Mouse (Mus musculus) bone marrow, adult 2 months (tissue): Measurements from ENCODE around the gene Dlg2. TPM values are rescaled to one million over a fixed set of nuclear protein-coding genes. Genes with fewer than 3 reads are reported as not detected.

Experiments used
- H3K27ac ChIP-seq: fragments of 200-500 bp; 2 replicates; pipeline ENCODE4 v1.5.1; 2012; ENCODE audit warnings: low read depth, mild to moderate bottlenecking, control low read depth, inconsistent platforms, low read length; ENCODE audit not compliant: control insufficient read depth, poor library complexity, insufficient read depth
- H3K4me1 ChIP-seq: fragments of 200-500 bp; 2 replicates; pipeline ENCODE4 v1.6.1; 2011; ENCODE audit warnings: low read length; ENCODE audit not compliant: control insufficient read depth, insufficient read depth
- H3K4me3 ChIP-seq: fragments of 200-500 bp; replicated peaks from 2 replicates; pipeline ENCODE3; 2011; ENCODE audit warnings: mild to moderate bottlenecking, low read depth, low read length, control low read depth; ENCODE audit not compliant: control insufficient read depth
- CTCF ChIP-seq: fragments of 200-500 bp; IDR thresholded peaks from 2 replicates; pipeline ENCODE4 v1.5.1; 2011; ENCODE audit warnings: low read length, control low read depth; ENCODE audit not compliant: control insufficient read depth, insufficient read depth
- POLR2A ChIP-seq: fragments of 200-500 bp; IDR thresholded peaks from 2 replicates; pipeline ENCODE4 v1.6.1; 2011; ENCODE audit warnings: low read depth, mild to moderate bottlenecking, control low read depth, low read length, borderline replicate concordance; ENCODE audit not compliant: control insufficient read depth
- WGBS: fragments of 180-500 bp; shearing (Covaris S2); methylation state at CpG from one replicate; pipeline ENCODE4 v1.1.7; 2018; 5-methylcytosine and 5-hydroxymethylcytosine counted together
- polyA plus RNA-seq: library from polyadenylated mRNA; stranded (reverse); fragments of >200 nt; gene quantifications from 2 replicates; pipeline ENCODE4 v1.2.4, GENCODE M21; 2011; ENCODE audit warnings: low replicate concordance; ENCODE audit not compliant: missing spikeins, insufficient read depth, insufficient read length

The Dlg2 gene
- polyA plus RNA-seq, 1 experiment, result 11.7 TPM

GRCm38 (mm10) chr7:91876831-91877230 is 1400.4 kb downstream of the Dlg2 start:
- 74% methylated on average over 1 of the region's 1 CpGs for WGBS
- Histone ChIP-seq H3K4me3 (no peak overlapping the region), H3K27ac (no peak overlapping the region), H3K4me1 (no peaks in the 10 kb centered on the region)
- TF ChIP-seq POLR2A, result no peak
- TF ChIP-seq CTCF, result no peak

DNA sequence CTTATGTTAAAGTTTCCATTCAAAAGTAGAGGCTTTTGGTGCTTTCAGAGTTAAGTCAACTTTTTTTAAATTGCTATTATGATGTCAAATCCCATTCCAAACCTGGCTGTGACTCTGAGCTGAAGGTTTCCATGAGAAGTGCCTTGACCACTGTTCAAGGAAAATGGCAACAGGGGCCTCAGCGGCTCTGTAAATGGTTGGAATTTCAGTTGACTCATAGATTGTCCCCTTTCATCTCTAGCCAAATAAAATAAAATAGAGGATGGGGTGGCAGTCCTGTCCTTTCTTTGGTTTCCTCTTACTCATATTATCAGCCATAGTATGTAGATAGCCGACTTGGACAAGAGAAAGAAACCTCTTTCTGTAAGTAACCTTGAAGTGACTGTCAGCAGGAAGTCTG is 1401.3 kb downstream of the Dlg2 start:
- 69% methylated on average over 2 of the region's 2 CpGs for WGBS
- TF ChIP-seq CTCF (no peak), POLR2A (no peak)
- no peak overlapping the region for H3K27ac ChIP-seq
- no peaks in the 10 kb centered on the region for H3K4me1 ChIP-seq
- H3K4me3 ChIP-seq, result no peak overlapping the region

DNA sequence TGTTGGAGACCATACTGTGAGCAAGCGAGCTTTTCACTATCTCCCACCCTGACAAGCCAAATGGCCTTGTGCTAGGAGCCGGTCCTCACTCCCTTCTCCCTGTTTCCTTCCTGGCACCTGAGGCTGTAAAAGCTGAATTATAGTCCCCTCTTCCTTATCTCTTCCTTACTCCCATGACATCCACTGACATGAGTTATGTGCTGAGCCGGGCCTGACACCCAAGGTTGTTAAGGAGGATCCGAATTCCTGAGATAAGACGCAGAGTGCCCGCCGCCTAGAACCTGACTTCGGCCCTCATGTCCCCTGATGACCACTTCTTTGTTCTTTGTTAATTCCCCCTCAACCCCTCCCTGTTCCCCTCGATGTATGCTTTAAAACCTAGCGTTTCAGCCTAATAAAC is 1409.9 kb downstream of the Dlg2 start:
- no peak for TF ChIP-seq CTCF
- TF ChIP-seq POLR2A, result no peak
- H3K4me1 ChIP-seq, result no peaks in the 10 kb centered on the region
- no peak overlapping the region for H3K27ac ChIP-seq
- no peak overlapping the region for H3K4me3 ChIP-seq
- whole genome bisulfite sequencing, result 79% methylated on average over 10 of the region's 10 CpGs

- H3K4me1 ChIP-seq, result no peaks in the 10 kb centered on the region
- H3K4me3 ChIP-seq, result no peak overlapping the region
- no peak overlapping the region for H3K27ac ChIP-seq
- 83% methylated on average over 8 of the region's 8 CpGs for WGBS
- TF ChIP-seq POLR2A (no peak), CTCF (no peak)
These were observed 1417.5 kb downstream of the Dlg2 start for GRCm38 (mm10) chr7:91893991-91894390.

DNA sequence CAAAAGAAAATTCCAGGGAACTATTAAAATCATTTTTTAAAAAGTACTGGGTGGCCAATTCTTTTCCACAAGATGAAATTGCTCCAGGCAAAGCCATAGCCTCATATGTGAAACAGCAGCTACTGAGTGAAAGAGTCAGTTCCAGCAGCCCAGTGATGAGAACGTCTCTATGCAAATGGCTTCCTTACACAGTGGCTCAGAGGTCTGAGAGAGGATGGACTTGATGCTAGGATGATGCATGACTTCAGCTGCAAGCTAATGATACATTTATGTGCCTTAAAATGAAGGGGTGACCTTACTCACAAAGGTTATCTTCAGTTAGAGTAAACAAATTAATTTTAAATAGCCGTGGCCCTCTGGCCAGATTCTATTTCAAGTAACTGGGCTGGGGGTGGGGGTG is 1420.5 kb downstream of the Dlg2 start:
- TF ChIP-seq POLR2A (no peak), CTCF (no peak)
- 63% methylated on average over 2 of the region's 2 CpGs for WGBS
- H3K27ac ChIP-seq, result no peak overlapping the region
- no peak overlapping the region for H3K4me3 ChIP-seq
- no peaks in the 10 kb centered on the region for H3K4me1 ChIP-seq

DNA sequence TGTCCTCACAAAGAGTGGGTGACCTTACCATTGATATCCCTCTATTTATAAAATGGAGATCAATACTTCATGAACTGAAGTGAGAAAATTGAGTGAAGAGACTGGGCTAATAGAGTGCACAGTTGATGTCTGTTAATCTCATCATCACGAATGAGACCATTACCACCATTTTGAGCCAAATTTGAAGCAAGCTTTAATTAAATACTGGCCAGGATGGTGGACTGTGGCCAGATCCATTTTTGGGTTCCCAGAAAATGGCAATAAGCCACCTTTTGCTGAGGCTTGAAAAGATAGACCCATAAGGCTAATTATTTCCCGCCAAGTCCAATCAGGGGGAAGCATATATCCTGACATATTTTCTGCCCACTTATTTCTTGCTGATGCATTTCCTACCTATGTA is 1421.0 kb downstream of the Dlg2 start:
- Histone ChIP-seq H3K4me1 (no peaks in the 10 kb centered on the region), H3K4me3 (no peak overlapping the region), H3K27ac (no peak overlapping the region)
- TF ChIP-seq POLR2A (no peak), CTCF (no peak)
- WGBS, result 79% methylated on average over 2 of the region's 2 CpGs

DNA sequence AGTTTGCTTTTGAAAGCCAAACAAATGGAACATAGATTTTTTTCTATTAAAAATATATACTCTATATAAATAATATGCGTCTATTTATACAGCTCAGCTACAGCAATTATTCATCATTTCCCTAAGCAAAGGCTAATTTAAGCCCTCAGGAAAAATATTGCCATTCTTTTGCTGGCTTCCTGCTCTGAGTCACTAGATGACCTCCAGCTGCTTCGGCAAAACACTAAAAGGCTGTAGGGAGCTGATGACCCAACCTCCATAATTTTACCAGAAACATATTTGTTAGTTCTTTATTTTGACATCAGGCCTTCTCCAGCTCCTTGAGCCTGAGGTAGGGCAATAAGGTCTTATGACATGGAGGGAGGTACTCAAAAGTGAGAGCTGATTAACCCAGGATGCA is 1426.0 kb downstream of the Dlg2 start:
- Histone ChIP-seq H3K4me3 (no peak overlapping the region), H3K27ac (no peak overlapping the region), H3K4me1 (no peaks in the 10 kb centered on the region)
- 67% methylated on average over 2 of the region's 2 CpGs for WGBS
- no peak for TF ChIP-seq CTCF
- TF ChIP-seq POLR2A, result no peak

DNA sequence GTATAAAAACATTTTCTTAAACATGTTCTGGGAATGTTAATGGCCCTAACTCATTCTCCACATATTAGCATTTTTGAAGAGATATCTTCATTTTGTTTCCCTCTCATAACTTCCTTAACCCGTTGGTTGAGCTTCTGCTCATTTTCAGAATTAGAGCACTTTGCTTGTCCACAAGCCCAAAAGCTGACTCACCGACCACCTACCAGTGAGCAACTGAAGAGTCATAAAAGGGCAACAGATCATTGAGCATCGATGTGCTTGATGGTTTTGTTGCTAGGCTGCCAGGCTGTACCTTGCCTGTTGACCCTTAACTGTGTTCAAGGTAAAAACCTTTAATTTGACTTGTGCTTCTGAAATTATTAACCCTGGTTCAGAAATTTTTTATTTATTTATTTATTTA is 1440.3 kb downstream of the Dlg2 start:
- Histone ChIP-seq H3K27ac (no peak overlapping the region), H3K4me3 (no peak overlapping the region), H3K4me1 (no peaks in the 10 kb centered on the region)
- no peak for TF ChIP-seq POLR2A
- TF ChIP-seq CTCF, result no peak
- WGBS, result 67% methylated on average over 3 of the region's 3 CpGs

- TF ChIP-seq POLR2A (no peak), CTCF (no peak)
- Histone ChIP-seq H3K4me3 (no peak overlapping the region), H3K4me1 (no peaks in the 10 kb centered on the region), H3K27ac (no peak overlapping the region)
- WGBS, result 74% methylated on average over 3 of the region's 3 CpGs
These were observed 1442.6 kb downstream of the Dlg2 start for GRCm38 (mm10) chr7:91919099-91919498.
